Mouse (Mus musculus) MEL (cell line): ENCODE data around the gene Pde4a. TPM values are rescaled to one million over a fixed set of nuclear protein-coding genes. Genes with fewer than 3 reads are reported as not detected.
A peak's percentile ranks its signal among the peaks of the same experiment; 100 is the strongest.

ENCODE experiments used
- DNase-seq: peaks from one replicate; pipeline ENCODE4 v3.0.0; 2011; ENCODE audit warnings: low read depth, low spot score
- H3K27ac ChIP-seq: 2 replicates; pipeline ENCODE4 v1.5.1; 2012; ENCODE audit warnings: low read depth, mild to moderate bottlenecking, control low read depth, low read length, moderate library complexity; ENCODE audit not compliant: control insufficient read depth
- H3K27me3 ChIP-seq, 2 experiments: fragments of 150-350 bp in 1 of 2; sonication (generic) in 1 of 2; 2 replicates each; pipeline ENCODE4 v1.6.1; 2012; ENCODE audit warnings: low read length in 2 of 2, mild to moderate bottlenecking in 2 of 2, improper control_type of control experiment in 1 of 2, moderate library complexity in 1 of 2; ENCODE audit not compliant: insufficient read depth in 2 of 2, control insufficient read depth in 1 of 2
- H3K36me3 ChIP-seq, 2 experiments: 2 replicates each; pipeline ENCODE4 v1.6.1; 2012 to 2014; ENCODE audit warnings: low read length in 2 of 2, improper control_type of control experiment in 1 of 2, inconsistent platforms in 1 of 2, mild to moderate bottlenecking in 1 of 2; ENCODE audit not compliant: insufficient read depth in 2 of 2, control insufficient read depth in 1 of 2
- H3K4me1 ChIP-seq, 2 experiments: fragments of 150-350 bp in 1 of 2; sonication (generic) in 1 of 2; 2 replicates each; pipeline ENCODE4 v1.6.1; 2012; ENCODE audit warnings: low read length in 2 of 2, improper control_type of control experiment in 1 of 2, mild to moderate bottlenecking in 1 of 2; ENCODE audit not compliant: insufficient read depth in 2 of 2, control insufficient read depth in 1 of 2
- H3K4me3 ChIP-seq, 2 experiments: fragments of 150-350 bp in 1 of 2; sonication (generic) in 1 of 2; 2 replicates each; pipeline ENCODE4 v1.5.1; 2012; ENCODE audit warnings: low read depth in 2 of 2, low read length in 2 of 2, mild to moderate bottlenecking in 2 of 2, moderate library complexity in 2 of 2, control low read depth in 1 of 2, improper control_type of control experiment in 1 of 2; ENCODE audit not compliant: control insufficient read depth in 1 of 2, insufficient read depth in 1 of 2
- H3K79me2 ChIP-seq: 2 replicates; pipeline ENCODE4 v1.6.1; 2012; ENCODE audit warnings: mild to moderate bottlenecking, low read length, moderate library complexity; ENCODE audit not compliant: control insufficient read depth, poor library complexity, insufficient read depth
- H3K9ac ChIP-seq: 2 replicates; pipeline ENCODE4 v1.6.1; 2012; ENCODE audit warnings: low read depth, mild to moderate bottlenecking, control low read depth, low read length, moderate library complexity; ENCODE audit not compliant: control insufficient read depth, poor library complexity, severe bottlenecking
- H3K9me3 ChIP-seq: fragments of 150-350 bp; sonication (generic); replicated peaks from 2 replicates; pipeline ENCODE4 v1.6.1; 2012; ENCODE audit warnings: mild to moderate bottlenecking, low read length, improper control_type of control experiment, moderate library complexity; ENCODE audit not compliant: insufficient read depth
- CHD1 ChIP-seq: IDR thresholded peaks from 2 replicates; pipeline ENCODE4 v1.6.1; 2012; ENCODE audit warnings: low read depth, mild to moderate bottlenecking, inconsistent platforms, low read length, improper control_type of control experiment
- CTCF ChIP-seq, 3 experiments: IDR thresholded peaks in 2 of 3; conservative IDR thresholded peaks in 1 of 3; 2 replicates each; pipeline ENCODE4 v1.5.1; 2011 to 2012; ENCODE audit warnings: low read length in 3 of 3, low read depth in 2 of 3, mild to moderate bottlenecking in 2 of 3, improper control_type of control experiment in 1 of 3, inconsistent platforms in 1 of 3, mixed read lengths in 1 of 3, moderate library complexity in 1 of 3; ENCODE audit not compliant: control insufficient read depth in 1 of 3, insufficient read depth in 1 of 3, poor library complexity in 1 of 3, severe bottlenecking in 1 of 3
- EP300 ChIP-seq, 2 experiments: IDR thresholded peaks; 2 replicates each; pipeline ENCODE4 v1.6.1; 2011; ENCODE audit warnings: improper control_type of control experiment in 2 of 2, low read length in 2 of 2, low read depth in 1 of 2, mild to moderate bottlenecking in 1 of 2
- GATA1 ChIP-seq: IDR thresholded peaks from 2 replicates; pipeline ENCODE4 v1.6.1; 2011; ENCODE audit warnings: low read depth, low read length, improper control_type of control experiment
- HCFC1 ChIP-seq: IDR thresholded peaks from 2 replicates; pipeline ENCODE4 v1.6.1; 2012; ENCODE audit warnings: low read depth, mild to moderate bottlenecking, inconsistent platforms, low read length, improper control_type of control experiment, moderate library complexity
- MAFK ChIP-seq: IDR thresholded peaks from 2 replicates; pipeline ENCODE4 v1.6.1; 2011; ENCODE audit warnings: low read depth, mild to moderate bottlenecking, low read length, improper control_type of control experiment, borderline replicate concordance
- MAX ChIP-seq: IDR thresholded peaks from 2 replicates; pipeline ENCODE4 v1.6.1; 2011; ENCODE audit warnings: low read length, improper control_type of control experiment
- NELFE ChIP-seq: IDR thresholded peaks from 2 replicates; pipeline ENCODE4 v1.6.1; 2011; ENCODE audit warnings: low read depth, low read length, improper control_type of control experiment
- NRF1 ChIP-seq: IDR thresholded peaks from 2 replicates; pipeline ENCODE4 v1.6.1; 2014; ENCODE audit warnings: low read depth, mild to moderate bottlenecking, inconsistent platforms, low read length, improper control_type of control experiment, moderate library complexity; ENCODE audit not compliant: poor library complexity, insufficient read depth, severe bottlenecking
- POLR2AphosphoS5 ChIP-seq: IDR thresholded peaks from 2 replicates; pipeline ENCODE4 v1.6.1; 2012; ENCODE audit warnings: low read depth, borderline replicate concordance, mild to moderate bottlenecking, inconsistent platforms, low read length, moderate library complexity, mixed read lengths
- SIN3A ChIP-seq: IDR thresholded peaks from 2 replicates; pipeline ENCODE4 v1.6.1; 2012; ENCODE audit warnings: low read length, improper control_type of control experiment, inconsistent platforms
- SMC3 ChIP-seq: IDR thresholded peaks from 2 replicates; pipeline ENCODE4 v1.6.1; 2011; ENCODE audit warnings: low read depth, low read length, improper control_type of control experiment
- ZC3H11A ChIP-seq: IDR thresholded peaks from 2 replicates; pipeline ENCODE4 v1.6.1; 2012; ENCODE audit warnings: low read depth, mild to moderate bottlenecking, inconsistent platforms, low read length, improper control_type of control experiment
- ZKSCAN1 ChIP-seq: IDR thresholded peaks from 2 replicates; pipeline ENCODE4 v1.6.1; 2012; ENCODE audit warnings: low read depth, mild to moderate bottlenecking, inconsistent platforms, low read length, improper control_type of control experiment, moderate library complexity
- polyA plus RNA-seq, 2 experiments: library from polyadenylated mRNA; stranded (reverse) in 1 of 2; unstranded in 1 of 2; fragments of >175 nt in 1 of 2; fragments of >200 nt in 1 of 2; gene quantifications; 2 replicates each; pipeline versions ENCODE4 v1.2.1 to v1.2.4; 2012; ENCODE audit warnings: low replicate concordance in 2 of 2, low read depth in 1 of 2; ENCODE audit not compliant: insufficient read length in 2 of 2, insufficient read depth in 1 of 2, missing spikeins in 1 of 2
- total RNA-seq: library from RNA; depleted of rRNA; stranded (reverse); fragments of 300-350 nt; gene quantifications from 2 replicates; pipeline ENCODE4 v1.2.3, GENCODE M21; 2012

Pde4a gene
- total and polyA plus RNA-seq, 3 experiments: 16.6 to 53.9 (median 45.6) TPM

DNA sequence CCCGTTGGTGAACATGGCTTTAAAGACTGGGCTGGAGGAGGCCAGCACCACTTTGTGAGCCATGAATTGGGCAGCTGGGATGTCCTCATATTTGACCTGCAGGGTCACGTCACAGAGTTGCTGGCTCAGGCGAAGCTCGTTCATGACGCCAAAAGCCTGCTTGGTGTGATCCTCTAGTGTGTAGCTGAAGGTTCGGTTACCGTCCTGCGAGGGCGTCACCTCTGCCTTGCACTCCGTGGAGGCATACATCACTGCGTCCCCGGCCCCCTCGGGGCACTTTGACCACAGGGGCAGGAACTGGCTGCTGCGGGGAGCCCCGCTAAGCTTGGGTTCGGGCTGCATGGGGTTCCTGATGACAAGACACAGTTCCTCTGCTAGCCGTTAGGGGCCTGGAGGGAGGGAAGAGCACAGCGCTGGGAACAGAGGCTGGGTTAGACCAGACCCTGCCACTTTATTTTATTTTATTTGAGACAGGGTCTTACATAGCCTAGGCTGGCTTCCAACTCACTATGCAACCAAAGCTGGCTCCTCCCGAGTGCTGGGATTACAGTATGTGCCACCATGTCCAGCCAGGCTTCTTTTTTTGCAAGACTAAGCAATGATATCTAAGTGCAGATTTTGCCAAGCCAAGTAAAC lies 72.0 kb downstream of the Pde4a start (continued):
- TF ChIP-seq CHD1: peak; percentile 95; the same call in 1 of the 2 replicates
- TF ChIP-seq SMC3: peak; percentile 36; the same call in 1 of the 2 replicates
- no peak for TF ChIP-seq MAFK
- no peak for TF ChIP-seq POLR2AphosphoS5
- no peak for TF ChIP-seq NRF1
- TF ChIP-seq ZC3H11A: no peak; the same call in 1 of the 2 replicates
- TF ChIP-seq, all 39 proteins: peak for 24

DNA sequence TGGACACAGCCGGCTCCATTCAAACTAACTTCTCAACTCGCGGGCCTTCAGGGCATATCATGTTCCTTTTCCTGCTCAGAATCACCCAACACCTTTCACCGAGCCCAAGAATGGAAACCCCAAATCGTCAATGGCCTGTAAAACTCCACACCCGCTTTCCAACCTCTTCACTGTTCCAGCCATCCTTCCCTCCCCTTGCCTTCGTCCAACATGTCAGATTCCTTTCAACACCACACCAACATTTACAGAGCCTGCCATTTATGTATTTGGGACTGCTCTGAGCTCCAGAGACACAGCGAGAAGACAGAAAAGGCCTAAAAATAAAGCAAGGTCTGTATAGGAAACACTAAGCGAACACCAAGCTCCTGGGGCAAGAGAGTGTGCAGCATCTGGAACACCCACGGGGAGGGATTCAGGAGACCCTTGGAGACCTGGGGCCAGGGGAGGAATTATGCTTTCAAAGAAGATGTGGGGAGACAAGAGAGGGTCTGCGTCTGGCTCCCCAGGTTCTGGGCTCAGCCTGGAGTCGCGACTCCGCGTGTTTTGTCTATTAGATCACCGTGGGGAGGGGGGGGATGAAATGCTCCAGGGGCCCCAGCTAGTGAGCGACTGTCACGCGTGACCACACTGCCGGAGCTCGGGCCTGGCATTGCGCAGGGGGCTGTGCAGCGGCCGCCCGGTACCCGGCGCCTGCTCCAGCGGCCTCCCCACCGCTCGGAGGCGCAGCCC lies 72.7 kb downstream of the Pde4a start:
- Histone ChIP-seq H3K27me3 (no peaks in the 10 kb centered on the region), H3K4me1 (peaks cover 12 to 30% of the 10 kb centered on the region in 2 experiments; a peak in 3 of 4 replicates), H3K36me3 (peaks cover 21 to 22% of the 10 kb centered on the region in 2 experiments), H3K9me3 (no peaks in the 10 kb centered on the region), H3K79me2 (peaks cover 47% of the 10 kb centered on the region), H3K27ac (peak overlapping the region; percentile 86), H3K4me3 (peak overlapping the region; percentile 79 to 96), H3K9ac (peak overlapping the region; percentile 81)
- TF ChIP-seq NRF1 (no peak), EP300 (IDR thresholded peaks at IDR 0.05; ENCODE audit: low read depth in 1 of 2, low read length in 2 of 2) (peak in 1 of 2 experiments; percentile 2; a peak in 1 of 4 replicates), CHD1 (peak; percentile 75; the same call in 1 of the 2 replicates), MAFK (no peak), SIN3A (peak; percentile 78; the same call in 1 of the 2 replicates), MAX (no peak), HCFC1 (peak; percentile 8; the same call in 1 of the 2 replicates), NELFE (peak; percentile 34), ZKSCAN1 (no peak), CTCF (IDR thresholded peaks at IDR 0.05 in 2 of 3, conservative IDR thresholded peaks at IDR 0.05 in 1 of 3; ENCODE audit: control insufficient read depth in 1 of 3, insufficient read depth in 1 of 3, low read depth in 2 of 3, low read length in 3 of 3, poor library complexity in 1 of 3, severe bottlenecking in 1 of 3) (no peak; a peak in 1 of 6 replicates), GATA1 (peak; percentile 25; the same call in 1 of the 2 replicates)
- peak; percentile 83 for DNase-seq
